Mouse (Mus musculus): ENCODE results near the gene Dusp6.

Gene Dusp6

DNA sequence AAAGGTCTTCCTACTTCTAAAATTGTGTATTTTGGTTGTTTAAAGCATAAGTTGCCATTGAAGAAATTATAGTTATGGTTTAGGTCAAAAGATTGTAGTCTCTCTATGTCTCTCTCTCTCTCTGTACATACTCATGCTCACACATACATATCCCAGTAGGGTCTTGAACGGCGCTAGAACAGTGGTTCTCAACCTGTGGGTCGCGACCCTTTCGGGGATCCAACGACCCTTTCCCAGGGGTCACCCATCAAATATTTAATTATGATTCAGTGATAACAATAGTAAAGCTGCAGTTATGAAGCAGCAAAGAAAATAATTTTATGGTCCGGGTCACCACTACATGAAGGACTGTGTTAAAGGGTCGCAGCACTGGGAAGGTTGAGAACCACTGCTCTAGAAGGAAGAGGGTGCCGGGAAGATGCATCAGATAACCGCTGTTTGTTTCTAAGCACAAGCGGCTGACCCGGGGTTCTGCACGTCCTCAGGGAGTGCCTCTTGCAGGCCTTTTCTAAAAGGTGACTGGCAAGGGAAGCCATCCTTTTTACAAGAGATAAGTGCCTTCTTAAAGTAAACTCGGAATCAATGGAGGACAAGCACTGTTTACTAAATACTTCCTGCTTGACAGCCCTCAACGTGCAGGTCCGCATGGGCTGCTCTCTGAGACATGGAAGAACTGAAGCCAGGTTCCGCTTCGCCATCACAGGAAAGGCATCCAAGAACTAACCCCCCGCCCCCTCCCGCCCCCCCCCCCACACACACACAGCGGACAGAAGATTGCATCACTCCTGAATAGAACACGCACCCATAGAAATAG lies 16.2 kb downstream of the Dusp6 start:
- no peaks in the 10 kb centered on the region for H3K27me3 ChIP-seq (ENCODE audit: control insufficient read depth, insufficient read depth, low read length, poor library complexity, severe bottlenecking)
- no peaks in the 10 kb centered on the region for H3K36me3 ChIP-seq (ENCODE audit: control insufficient read depth, insufficient read depth, low read length, poor library complexity, severe bottlenecking)
- DNase-seq (ENCODE audit: low read depth, low spot score): no peak

DNA sequence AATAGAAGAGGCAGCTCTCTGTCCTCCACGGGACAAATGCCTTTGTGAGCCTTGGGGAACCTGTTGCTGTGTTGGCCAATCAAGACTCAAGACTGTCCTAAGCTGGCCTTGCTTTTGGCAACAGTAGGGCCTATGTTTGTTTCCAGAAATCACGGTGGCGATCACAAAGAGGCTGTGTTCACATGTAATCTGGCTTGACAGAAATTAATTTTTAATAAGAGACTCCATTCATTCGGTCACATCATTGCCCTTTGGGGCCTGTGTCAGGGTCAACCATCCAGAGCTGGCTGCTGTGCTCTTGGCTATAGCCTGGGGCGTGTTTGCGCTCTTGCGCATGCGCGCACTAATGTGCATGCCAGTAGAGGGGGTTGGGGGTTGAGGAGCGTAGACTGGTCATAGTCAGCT lies 21.0 kb downstream of the Dusp6 start:
- no peaks in the 10 kb centered on the region for H3K36me3 ChIP-seq (ENCODE audit: control insufficient read depth, insufficient read depth, low read length, poor library complexity, severe bottlenecking)
- no peaks in the 10 kb centered on the region for H3K27me3 ChIP-seq (ENCODE audit: control insufficient read depth, insufficient read depth, low read length, poor library complexity, severe bottlenecking)
- no peak for DNase-seq (ENCODE audit: low read depth, low spot score)

DNA sequence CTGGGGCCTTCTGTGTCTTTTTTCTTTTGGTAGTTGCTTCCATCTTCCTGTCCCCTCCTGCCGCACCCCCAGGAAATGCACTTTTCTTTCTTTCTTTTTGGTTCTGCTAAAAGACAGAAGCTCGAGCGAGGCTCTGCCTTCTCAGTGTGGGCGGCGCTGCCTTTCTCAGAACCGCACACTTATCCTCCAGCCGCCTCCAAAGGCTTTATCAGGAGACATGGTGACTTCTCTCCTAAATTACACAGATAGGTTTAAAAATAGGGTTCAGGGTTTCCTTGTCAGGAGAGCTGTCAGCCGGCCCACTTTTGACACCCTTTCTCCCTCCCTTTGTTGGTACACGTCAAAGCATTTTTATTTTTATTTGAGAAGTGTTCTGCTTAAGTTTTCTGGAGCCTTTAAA lies 21.9 kb downstream of the Dusp6 start:
- DNase-seq (ENCODE audit: low read depth, low spot score): no peak
- H3K27me3 ChIP-seq (ENCODE audit: control insufficient read depth, insufficient read depth, low read length, poor library complexity, severe bottlenecking): no peaks in the 10 kb centered on the region

DNA sequence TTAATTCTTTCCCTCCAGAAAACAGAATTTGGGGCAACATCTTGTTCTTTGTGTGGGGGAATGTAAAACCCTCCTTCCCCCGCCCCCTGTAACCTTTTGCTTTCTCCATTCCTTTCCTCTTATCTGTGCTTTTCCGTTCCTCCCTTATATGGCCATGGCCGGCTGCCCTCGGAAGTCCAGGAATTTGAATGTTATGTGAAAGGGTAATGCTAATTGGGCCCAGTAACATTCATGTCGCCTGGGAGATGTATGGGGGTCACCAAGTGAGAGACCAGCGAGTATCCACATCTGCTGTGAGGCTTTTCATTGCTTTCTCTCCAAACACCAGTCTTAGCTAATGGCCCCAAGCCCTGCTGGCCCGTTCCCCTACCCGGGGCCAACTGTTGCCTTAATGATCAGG lies 22.7 kb downstream of the Dusp6 start:
- Histone ChIP-seq H3K36me3 (ENCODE audit: control insufficient read depth, insufficient read depth, low read length, poor library complexity, severe bottlenecking) (no peaks in the 10 kb centered on the region), H3K27me3 (ENCODE audit: control insufficient read depth, insufficient read depth, low read length, poor library complexity, severe bottlenecking) (no peaks in the 10 kb centered on the region)
- no peak for DNase-seq (ENCODE audit: low read depth, low spot score)

More for the DNA sequence above, 21.9 kb downstream of the Dusp6 start:
- H3K36me3 ChIP-seq (ENCODE audit: control insufficient read depth, insufficient read depth, low read length, poor library complexity, severe bottlenecking): no peaks in the 10 kb centered on the region

DNA sequence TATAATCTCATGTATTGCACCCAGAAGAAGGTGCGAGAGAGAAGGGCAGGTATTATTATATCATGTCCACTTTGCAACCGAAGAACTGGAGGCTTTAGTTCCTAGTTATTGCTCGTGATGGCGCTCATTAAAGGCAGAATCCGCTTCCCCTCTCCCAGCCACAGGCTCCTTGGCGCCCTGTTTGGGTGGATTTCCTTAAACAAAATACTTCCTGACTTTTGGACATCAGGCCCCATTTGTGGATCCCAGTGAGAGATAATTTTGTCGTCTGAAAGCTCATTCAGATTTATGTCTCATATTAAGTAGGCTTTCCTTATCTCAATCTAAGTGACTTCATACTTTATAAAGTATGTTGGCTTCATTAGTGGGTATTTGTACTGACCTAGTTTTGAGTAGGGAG lies 23.2 kb downstream of the Dusp6 start:
- no peaks in the 10 kb centered on the region for H3K27me3 ChIP-seq (ENCODE audit: control insufficient read depth, insufficient read depth, low read length, poor library complexity, severe bottlenecking)
- no peak for DNase-seq (ENCODE audit: low read depth, low spot score)
- no peaks in the 10 kb centered on the region for H3K36me3 ChIP-seq (ENCODE audit: control insufficient read depth, insufficient read depth, low read length, poor library complexity, severe bottlenecking)

DNA sequence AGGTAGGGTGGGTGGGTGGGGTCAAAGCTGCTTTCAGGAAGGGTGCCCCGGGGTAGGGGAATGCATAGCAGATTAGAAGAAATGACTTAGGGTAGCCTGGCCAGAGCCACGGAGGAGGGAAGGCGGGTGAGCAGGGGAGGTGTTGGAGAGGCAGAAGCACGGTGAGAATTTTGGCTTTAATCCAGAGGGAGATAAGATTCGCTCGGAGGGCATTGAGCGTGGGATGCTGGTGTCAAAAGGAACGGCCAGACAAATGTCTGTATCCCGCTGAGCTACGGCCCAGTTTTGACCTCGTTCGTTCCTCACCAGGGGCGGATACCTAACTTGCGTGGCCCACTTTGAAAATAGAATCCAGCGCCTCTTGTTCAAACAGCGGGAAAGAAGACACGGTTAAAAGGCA lies 23.8 kb downstream of the Dusp6 start:
- DNase-seq (ENCODE audit: low read depth, low spot score): no peak
- no peaks in the 10 kb centered on the region for H3K36me3 ChIP-seq (ENCODE audit: control insufficient read depth, insufficient read depth, low read length, poor library complexity, severe bottlenecking)
- no peaks in the 10 kb centered on the region for H3K27me3 ChIP-seq (ENCODE audit: control insufficient read depth, insufficient read depth, low read length, poor library complexity, severe bottlenecking)

DNA sequence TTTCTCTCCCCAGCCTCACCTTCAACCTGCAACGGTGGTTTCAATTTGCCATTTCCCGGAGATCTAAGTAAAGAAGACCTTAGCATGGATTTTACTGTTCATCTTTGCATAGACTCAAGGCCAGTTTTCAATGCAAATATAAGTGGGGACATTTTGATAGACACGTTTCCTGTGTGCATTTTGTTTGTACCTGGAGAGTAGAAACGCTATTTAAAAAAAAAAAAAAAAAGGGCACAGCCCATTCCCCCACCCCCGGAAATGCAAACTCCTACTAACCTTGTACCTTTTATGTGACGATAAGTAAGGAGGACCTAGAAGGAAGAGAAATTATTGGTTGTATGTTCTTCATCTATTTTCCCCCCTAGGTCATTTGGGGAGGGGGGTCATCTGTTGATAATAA lies 24.2 kb downstream of the Dusp6 start:
- peak; percentile 18 for DNase-seq (ENCODE audit: low read depth, low spot score)
- Histone ChIP-seq H3K36me3 (ENCODE audit: control insufficient read depth, insufficient read depth, low read length, poor library complexity, severe bottlenecking) (no peaks in the 10 kb centered on the region), H3K27me3 (ENCODE audit: control insufficient read depth, insufficient read depth, low read length, poor library complexity, severe bottlenecking) (no peaks in the 10 kb centered on the region)

DNA sequence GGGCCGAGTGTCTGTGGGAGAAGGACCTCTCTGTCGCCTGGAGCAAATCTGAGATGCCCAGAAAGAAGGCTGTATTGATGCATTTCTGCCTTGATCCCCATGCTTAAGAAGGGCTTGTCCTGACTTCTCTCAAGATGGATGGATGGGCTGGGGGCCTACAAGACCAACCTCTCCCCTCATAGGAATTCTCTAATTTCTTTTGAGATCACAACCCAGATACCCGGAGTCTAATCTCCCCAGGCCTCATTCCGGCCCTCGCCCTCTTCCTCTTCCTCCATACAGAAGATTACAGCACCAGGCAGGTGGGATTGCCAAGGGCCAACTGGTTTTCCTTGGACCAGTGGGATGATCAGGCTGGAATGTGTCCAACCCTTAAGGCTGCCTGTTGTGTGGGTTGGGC lies 26.1 kb downstream of the Dusp6 start:
- no peaks in the 10 kb centered on the region for H3K36me3 ChIP-seq (ENCODE audit: control insufficient read depth, insufficient read depth, low read length, poor library complexity, severe bottlenecking)
- no peak for DNase-seq (ENCODE audit: low read depth, low spot score)
- no peaks in the 10 kb centered on the region for H3K27me3 ChIP-seq (ENCODE audit: control insufficient read depth, insufficient read depth, low read length, poor library complexity, severe bottlenecking)

DNA sequence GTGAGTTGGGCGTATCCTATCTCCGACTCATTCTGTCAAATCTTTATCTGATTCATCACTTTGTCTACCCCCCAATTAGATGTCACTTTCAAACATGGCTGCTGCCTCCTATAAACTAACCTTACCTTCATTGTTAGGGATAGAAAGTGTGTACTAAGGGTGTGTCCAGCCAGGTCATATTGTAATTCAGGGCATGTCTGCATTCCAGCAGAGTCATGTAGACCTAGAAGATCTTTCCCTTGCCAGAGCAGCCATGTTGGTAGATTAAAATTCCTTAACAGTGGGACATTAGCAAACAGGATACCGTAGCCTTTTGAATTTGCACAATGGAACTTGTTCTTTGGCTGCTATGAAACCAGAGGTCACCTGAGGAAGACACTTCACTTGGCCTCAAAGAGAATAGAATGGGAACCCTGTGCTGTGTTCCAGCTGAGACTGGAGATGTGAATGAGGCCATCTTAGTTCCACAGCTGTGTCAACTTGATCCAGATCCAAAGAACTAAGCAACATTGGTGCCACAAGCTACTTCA lies 30.1 kb downstream of the Dusp6 start:
- Histone ChIP-seq H3K36me3 (ENCODE audit: control insufficient read depth, insufficient read depth, low read length, poor library complexity, severe bottlenecking) (no peaks in the 10 kb centered on the region), H3K27me3 (ENCODE audit: control insufficient read depth, insufficient read depth, low read length, poor library complexity, severe bottlenecking) (no peaks in the 10 kb centered on the region)
- no peak for DNase-seq (ENCODE audit: low read depth, low spot score)

DNA sequence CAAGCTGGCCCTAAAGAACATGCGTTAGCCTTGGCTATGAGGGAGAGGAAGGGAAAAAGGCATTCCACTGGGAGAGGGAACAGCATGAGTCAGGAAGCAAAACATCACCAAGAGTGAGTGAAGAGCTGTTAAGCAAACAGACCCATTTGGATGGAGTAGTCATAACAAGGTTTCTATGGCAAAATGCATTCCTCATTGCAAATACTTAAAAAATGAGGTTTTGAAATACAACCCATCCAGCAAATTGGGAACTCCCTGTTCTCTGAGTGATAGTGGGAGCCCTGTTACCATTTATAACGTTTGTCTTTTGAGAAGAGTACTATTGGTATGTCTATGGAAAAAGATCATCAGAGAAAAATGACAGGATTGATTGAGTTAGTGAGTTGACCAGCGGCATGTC lies 34.7 kb downstream of the Dusp6 start:
- DNase-seq (ENCODE audit: low read depth, low spot score): no peak
- Histone ChIP-seq H3K27me3 (ENCODE audit: control insufficient read depth, insufficient read depth, low read length, poor library complexity, severe bottlenecking) (no peaks in the 10 kb centered on the region), H3K36me3 (ENCODE audit: control insufficient read depth, insufficient read depth, low read length, poor library complexity, severe bottlenecking) (no peaks in the 10 kb centered on the region)

DNA sequence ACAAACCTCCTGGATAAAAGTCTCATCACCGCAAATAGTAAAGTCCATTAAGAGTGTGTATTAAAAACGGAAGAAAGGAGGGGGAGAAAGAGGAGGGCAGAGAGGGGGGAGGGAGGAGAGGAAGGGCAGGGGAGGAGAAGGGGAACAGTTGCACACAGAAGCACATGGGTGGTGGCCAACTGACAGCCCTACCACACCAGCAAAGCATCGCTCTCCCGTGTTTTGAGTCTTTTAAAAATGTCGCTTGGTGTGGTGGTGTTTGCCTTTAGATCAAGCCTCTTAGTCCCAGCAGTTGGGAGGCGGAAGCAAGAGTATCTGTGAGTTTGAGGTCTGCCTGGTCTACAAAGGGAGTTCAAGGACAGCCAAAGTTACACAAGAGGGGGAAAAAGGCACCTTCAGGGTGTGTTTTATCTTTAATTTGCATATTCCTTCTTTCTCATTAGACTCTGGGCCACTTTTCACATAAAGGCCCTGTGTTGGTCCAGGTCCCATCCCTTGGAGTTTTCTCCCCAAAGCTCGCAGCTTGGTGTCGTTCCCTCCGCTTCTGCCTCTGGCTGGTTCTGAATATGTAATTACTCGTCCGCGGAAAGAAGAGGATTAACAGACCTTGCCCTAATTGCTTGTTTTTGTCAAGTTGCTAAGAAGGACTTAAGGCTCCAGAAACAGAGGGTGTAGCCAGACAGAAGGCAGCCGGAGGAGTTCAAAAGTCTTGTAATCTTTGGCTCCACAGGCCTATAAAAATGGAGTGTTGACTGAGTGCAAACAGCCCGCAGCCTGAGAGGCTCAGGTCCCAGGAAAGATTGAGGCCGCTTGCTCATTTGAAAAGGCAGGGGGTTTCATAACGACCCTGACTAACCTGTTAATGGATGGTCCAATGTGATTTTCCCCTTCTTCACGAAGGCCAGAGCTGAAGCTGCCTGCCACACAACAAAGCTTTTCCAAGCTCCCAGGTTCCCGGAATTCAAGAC lies 35.6 kb downstream of the Dusp6 start:
- DNase-seq (ENCODE audit: low read depth, low spot score): no peak
- Histone ChIP-seq H3K27me3 (ENCODE audit: control insufficient read depth, insufficient read depth, low read length, poor library complexity, severe bottlenecking) (no peaks in the 10 kb centered on the region), H3K36me3 (ENCODE audit: control insufficient read depth, insufficient read depth, low read length, poor library complexity, severe bottlenecking) (no peaks in the 10 kb centered on the region)

DNA sequence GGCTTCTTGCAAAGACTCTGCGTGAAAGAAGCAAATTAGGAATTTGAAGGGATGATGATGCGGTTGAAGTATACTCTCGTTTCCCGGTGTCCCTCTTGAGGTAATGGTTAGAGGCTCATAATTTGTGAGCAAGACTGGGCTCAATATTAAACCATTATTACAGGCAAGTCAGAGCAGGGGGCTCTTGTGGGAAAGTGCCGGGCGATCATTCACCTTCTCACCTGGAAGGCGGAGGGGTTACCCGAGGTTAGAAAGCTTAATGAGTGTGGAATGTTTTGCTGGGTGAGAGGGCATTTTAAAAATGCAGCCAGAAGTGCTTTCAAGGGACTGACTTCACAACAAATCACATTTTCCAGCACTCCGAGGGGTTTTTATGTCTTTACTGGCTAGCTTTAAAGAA lies 36.3 kb downstream of the Dusp6 start:
- H3K36me3 ChIP-seq (ENCODE audit: control insufficient read depth, insufficient read depth, low read length, poor library complexity, severe bottlenecking): no peaks in the 10 kb centered on the region
- H3K27me3 ChIP-seq (ENCODE audit: control insufficient read depth, insufficient read depth, low read length, poor library complexity, severe bottlenecking): no peaks in the 10 kb centered on the region
- DNase-seq (ENCODE audit: low read depth, low spot score): no peak

DNA sequence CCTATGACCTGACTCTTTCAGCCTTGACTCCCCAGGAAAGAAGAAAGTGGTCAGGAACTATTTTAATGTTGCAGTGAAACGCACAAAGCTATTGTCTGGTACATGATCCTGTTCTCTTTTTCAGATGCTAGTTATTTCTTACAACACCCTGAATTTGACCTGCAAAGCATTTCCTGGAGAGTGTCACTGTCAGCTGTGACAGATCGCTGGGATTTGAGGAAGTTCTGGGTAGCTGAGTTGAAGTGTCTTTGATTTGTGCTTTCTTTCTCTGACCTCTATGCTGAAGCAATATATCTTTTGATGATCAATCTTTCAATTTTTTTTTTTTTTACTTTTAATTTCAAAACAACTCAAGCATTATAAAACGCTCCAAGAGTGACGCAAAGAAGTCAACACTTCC lies 39.0 kb downstream of the Dusp6 start:
- H3K36me3 ChIP-seq (ENCODE audit: control insufficient read depth, insufficient read depth, low read length, poor library complexity, severe bottlenecking): no peaks in the 10 kb centered on the region
- peak; percentile 44 for DNase-seq (ENCODE audit: low read depth, low spot score)
- H3K27me3 ChIP-seq (ENCODE audit: control insufficient read depth, insufficient read depth, low read length, poor library complexity, severe bottlenecking): no peaks in the 10 kb centered on the region

DNA sequence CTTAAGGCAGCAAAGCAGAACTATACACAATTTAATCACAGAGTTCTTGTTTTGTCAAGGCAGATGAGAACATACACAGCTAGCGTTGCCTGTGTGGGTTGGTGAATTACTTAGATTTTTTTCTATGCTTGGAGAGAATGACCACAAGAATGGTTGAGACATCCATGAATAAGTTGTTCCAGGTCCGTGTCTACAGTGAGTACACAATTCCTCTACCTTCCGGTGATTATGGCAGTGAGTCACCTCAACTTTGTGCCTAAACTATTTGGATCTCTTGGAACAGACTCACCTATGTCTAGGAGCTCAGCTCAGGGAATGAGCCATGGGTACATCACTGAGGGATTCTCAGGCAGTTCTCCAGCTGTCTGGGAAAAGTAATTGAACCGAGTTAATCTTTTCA lies 45.8 kb downstream of the Dusp6 start:
- DNase-seq (ENCODE audit: low read depth, low spot score): no peak
- Histone ChIP-seq H3K36me3 (ENCODE audit: control insufficient read depth, insufficient read depth, low read length, poor library complexity, severe bottlenecking) (no peaks in the 10 kb centered on the region), H3K27me3 (ENCODE audit: control insufficient read depth, insufficient read depth, low read length, poor library complexity, severe bottlenecking) (no peaks in the 10 kb centered on the region)

DNA sequence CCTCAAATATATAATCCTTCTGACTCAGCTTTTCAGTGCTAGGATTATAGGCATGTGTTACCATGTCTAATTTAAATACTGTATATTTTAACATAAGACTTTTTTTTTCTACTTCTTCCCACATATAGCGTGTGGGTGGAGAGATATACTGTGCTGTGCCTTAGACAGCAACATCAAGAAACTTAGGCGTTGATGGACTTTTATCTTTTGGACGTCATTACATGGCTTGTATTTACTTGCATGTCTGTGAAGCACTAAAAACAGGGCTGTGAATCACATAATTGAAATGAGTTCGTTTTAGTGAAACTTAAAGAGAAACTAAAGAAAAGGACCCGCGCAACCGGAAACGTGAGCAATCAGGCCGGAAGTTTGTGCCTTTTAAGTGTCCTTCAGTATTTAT lies 46.6 kb downstream of the Dusp6 start:
- no peak for DNase-seq (ENCODE audit: low read depth, low spot score)
- Histone ChIP-seq H3K27me3 (ENCODE audit: control insufficient read depth, insufficient read depth, low read length, poor library complexity, severe bottlenecking) (no peaks in the 10 kb centered on the region), H3K36me3 (ENCODE audit: control insufficient read depth, insufficient read depth, low read length, poor library complexity, severe bottlenecking) (no peaks in the 10 kb centered on the region)
